Mouse (Mus musculus) limb, embryonic 12.5 days (tissue): ENCODE data around the gene Sertad4. TPM values are rescaled to one million over a fixed set of nuclear protein-coding genes. Genes with fewer than 3 reads are reported as not detected.

ENCODE experiments used
- ATAC-seq: fragments of 200-750 bp; cut with Nextera tagmentation; 2 replicates; pipeline ENCODE4 v1.8.0; 2017; ENCODE audit warnings: low read depth, moderate TSS enrichment; ENCODE audit not compliant: insufficient number of reproducible peaks, insufficient read depth, low FRiP score, low TSS enrichment
- H3K27ac ChIP-seq: fragments of 300-500 bp; sonication (generic); 2 replicates; pipeline ENCODE4 v1.5.1; 2016; ENCODE audit warnings: mild to moderate bottlenecking, moderate library complexity
- H3K27me3 ChIP-seq: fragments of 300-500 bp; sonication (generic); 2 replicates; pipeline ENCODE4 v1.6.1; 2016; ENCODE audit warnings: mild to moderate bottlenecking, moderate library complexity
- H3K36me3 ChIP-seq: fragments of 300-500 bp; sonication (generic); 2 replicates; pipeline ENCODE4 v1.6.1; 2016; ENCODE audit warnings: mild to moderate bottlenecking, moderate library complexity
- H3K4me1 ChIP-seq: fragments of 300-500 bp; sonication (generic); replicated peaks from 2 replicates; pipeline ENCODE4 v1.6.1; 2016
- H3K4me2 ChIP-seq: fragments of 300-500 bp; sonication (generic); 2 replicates; pipeline ENCODE4 v1.6.1; 2016; ENCODE audit warnings: mild to moderate bottlenecking, moderate library complexity
- H3K4me3 ChIP-seq: fragments of 300-500 bp; sonication (generic); replicated peaks from 2 replicates; pipeline ENCODE4 v1.5.1; 2016; ENCODE audit warnings: mild to moderate bottlenecking
- H3K9ac ChIP-seq: fragments of 300-500 bp; sonication (generic); replicated peaks from 2 replicates; pipeline ENCODE4 v1.6.1; 2016; ENCODE audit warnings: mild to moderate bottlenecking, moderate library complexity
- H3K9me3 ChIP-seq: fragments of 300-500 bp; sonication (generic); 2 replicates; pipeline ENCODE4 v1.6.1; 2016; ENCODE audit warnings: mild to moderate bottlenecking, moderate library complexity
- WGBS: fragments of 180-500 bp; shearing (Covaris S2); methylation state at CpG from one replicate; pipeline ENCODE4 v1.1.7; 2016; 5-methylcytosine and 5-hydroxymethylcytosine counted together
- polyA plus RNA-seq: library from polyadenylated mRNA; unstranded; fragments of >200 nt; fragmentation: Nextera tagmentation; extraction: Ambion mirVana; gene quantifications from 2 replicates; pipeline ENCODE4 v1.2.1, GENCODE M21; 2016

Sertad4 gene
- polyA plus RNA-seq, 1 experiment from 2014 or later: 80.4 TPM

- ATAC-seq: peak; percentile 54
- no peak overlapping the region for H3K4me3 ChIP-seq
- no peaks in the 10 kb centered on the region for H3K36me3 ChIP-seq
- 46% methylated on average over 10 of the region's 10 CpGs for WGBS
- H3K4me2 ChIP-seq: no peak overlapping the region
- peak overlapping the region; percentile 87 for H3K27ac ChIP-seq
- no peaks in the 10 kb centered on the region for H3K27me3 ChIP-seq
- H3K9ac ChIP-seq: no peak overlapping the region; the same call in 1 of the 2 replicates
- H3K4me1 ChIP-seq: peaks cover 41% of the 10 kb centered on the region
- no peaks in the 10 kb centered on the region for H3K9me3 ChIP-seq
These were observed 49.1 kb downstream of the Sertad4 start for GRCm38 (mm10) chr1:192806168-192807157.

- H3K4me2 ChIP-seq: peak overlapping the region; percentile 27; the same call in 1 of the 2 replicates
- peaks cover 58% of the 10 kb centered on the region for H3K4me1 ChIP-seq
These were observed 55.2 kb downstream of the Sertad4 start for GRCm38 (mm10) chr1:192800338-192800737.

GRCm38 (mm10) chr1:192799165-192799991 is 56.2 kb downstream of the Sertad4 start:
- Histone ChIP-seq H3K9me3 (peaks cover 7% of the 10 kb centered on the region; the same call in 1 of the 2 replicates), H3K27me3 (no peaks in the 10 kb centered on the region), H3K4me2 (peak overlapping the region; percentile 37), H3K27ac (peak overlapping the region; percentile 93), H3K4me3 (0 out of 2 replicates have a peak overlapping the region, but pooled peaks have one; percentile 8), H3K36me3 (no peaks in the 10 kb centered on the region), H3K4me1 (peaks cover 59% of the 10 kb centered on the region), H3K9ac (no peak overlapping the region)
- peak; percentile 80 for ATAC-seq
- 8% methylated on average over 10 of the region's 10 CpGs for WGBS

More at GRCm38 (mm10) chr1:192800338-192800737, 55.2 kb downstream of the Sertad4 start:
- peaks cover 1% of the 10 kb centered on the region; the same call in 1 of the 2 replicates for H3K9me3 ChIP-seq
- H3K27me3 ChIP-seq: no peaks in the 10 kb centered on the region
- WGBS: 63% methylated on average over 8 of the region's 8 CpGs
- H3K4me3 ChIP-seq: no peak overlapping the region
- ATAC-seq: no peak
- H3K9ac ChIP-seq: no peak overlapping the region
- no peaks in the 10 kb centered on the region for H3K36me3 ChIP-seq
- peak overlapping the region; percentile 83 for H3K27ac ChIP-seq

GRCm38 (mm10) chr1:192798212-192799164 is 57.1 kb downstream of the Sertad4 start:
- WGBS: 35% methylated on average over 16 of the region's 16 CpGs
- no peak overlapping the region for H3K4me3 ChIP-seq
- H3K4me1 ChIP-seq: peaks cover 68% of the 10 kb centered on the region
- no peaks in the 10 kb centered on the region for H3K36me3 ChIP-seq
- peak overlapping the region; percentile 93 for H3K27ac ChIP-seq
- no peak overlapping the region for H3K9ac ChIP-seq
- no peaks in the 10 kb centered on the region for H3K27me3 ChIP-seq
- ATAC-seq: peak; percentile 32; the same call in 1 of the 2 replicates
- peaks cover 7% of the 10 kb centered on the region; the same call in 1 of the 2 replicates for H3K9me3 ChIP-seq
- H3K4me2 ChIP-seq: peak overlapping the region; percentile 37

- WGBS: 26% methylated on average over 3 of the region's 3 CpGs
- ATAC-seq: no peak
- H3K4me1 ChIP-seq: peaks cover 77% of the 10 kb centered on the region
- peak overlapping the region; percentile 42 for H3K4me2 ChIP-seq
- H3K9me3 ChIP-seq: peaks cover 7% of the 10 kb centered on the region; the same call in 1 of the 2 replicates
- H3K27me3 ChIP-seq: no peaks in the 10 kb centered on the region
- no peak overlapping the region for H3K4me3 ChIP-seq
- H3K27ac ChIP-seq: peak overlapping the region; percentile 93
- H3K9ac ChIP-seq: no peak overlapping the region
- no peaks in the 10 kb centered on the region for H3K36me3 ChIP-seq
These were observed 58.6 kb downstream of the Sertad4 start for GRCm38 (mm10) chr1:192797011-192797274.

- Histone ChIP-seq H3K4me1 (peaks cover 82% of the 10 kb centered on the region), H3K36me3 (no peaks in the 10 kb centered on the region), H3K27ac (peak overlapping the region; percentile 93), H3K9me3 (peaks cover 7% of the 10 kb centered on the region; the same call in 1 of the 2 replicates), H3K9ac (no peak overlapping the region), H3K4me2 (peak overlapping the region; percentile 42), H3K4me3 (no peak overlapping the region), H3K27me3 (no peaks in the 10 kb centered on the region)
- no peak for ATAC-seq
- WGBS: 2% methylated on average over 17 of the region's 21 CpGs
These were observed 59.1 kb downstream of the Sertad4 start for GRCm38 (mm10) chr1:192796201-192797010.

- Histone ChIP-seq H3K27me3 (no peaks in the 10 kb centered on the region), H3K9me3 (peaks cover 7% of the 10 kb centered on the region; the same call in 1 of the 2 replicates), H3K9ac (no peak overlapping the region), H3K4me3 (no peak overlapping the region), H3K4me2 (no peak overlapping the region), H3K36me3 (no peaks in the 10 kb centered on the region), H3K4me1 (peaks cover 86% of the 10 kb centered on the region), H3K27ac (peak overlapping the region; percentile 93)
- 56% methylated on average over 9 of the region's 9 CpGs for WGBS
- ATAC-seq: no peak
These were observed 60.4 kb downstream of the Sertad4 start for GRCm38 (mm10) chr1:192794957-192795745.
